Mouse (Mus musculus) kidney, postnatal 0 days (tissue): ENCODE measurements around the gene Plxna1. TPM values are rescaled to one million over a fixed set of nuclear protein-coding genes. Genes with fewer than 3 reads are reported as not detected.

Experiments
- ATAC-seq: fragments of 200-750 bp; cut with Nextera tagmentation; replicated peaks from 2 replicates; pipeline ENCODE4 v1.8.0; 2017; ENCODE audit warnings: low read depth, moderate number of reproducible peaks, moderate TSS enrichment, moderate library complexity; ENCODE audit not compliant: low FRiP score
- DNase-seq: peaks from one replicate; pipeline ENCODE4 v3.0.0-alpha.2; 2016; ENCODE audit warnings: low spot score
- H3K27ac ChIP-seq: fragments of 300-500 bp; sonication (generic); 2 replicates; pipeline ENCODE4 v1.5.1; 2014; ENCODE audit warnings: mild to moderate bottlenecking
- H3K27me3 ChIP-seq: fragments of 300-500 bp; sonication (generic); 2 replicates; pipeline ENCODE4 v1.6.1; 2014; ENCODE audit warnings: low read length, mixed read lengths; ENCODE audit not compliant: insufficient read depth
- H3K36me3 ChIP-seq: fragments of 300-500 bp; sonication (generic); 2 replicates; pipeline ENCODE4 v1.6.1; 2014; ENCODE audit warnings: low read length, mixed read lengths; ENCODE audit not compliant: insufficient read depth
- H3K4me1 ChIP-seq: fragments of 300-500 bp; sonication (generic); replicated peaks from 2 replicates; pipeline ENCODE4 v1.6.1; 2014; ENCODE audit warnings: antibody characterized with exemption, low read length, mixed read lengths; ENCODE audit not compliant: insufficient read depth
- H3K4me2 ChIP-seq: fragments of 300-500 bp; sonication (generic); 2 replicates; pipeline ENCODE4 v1.6.1; 2014; ENCODE audit warnings: mild to moderate bottlenecking, low read length, moderate library complexity, mixed read lengths
- H3K4me3 ChIP-seq: fragments of 300-500 bp; sonication (generic); replicated peaks from 2 replicates; pipeline ENCODE4 v1.5.1; 2014; ENCODE audit warnings: low read depth, low read length
- H3K9ac ChIP-seq: fragments of 300-500 bp; sonication (generic); 2 replicates; pipeline ENCODE4 v1.6.1; 2014; ENCODE audit warnings: low read depth, low read length
- H3K9me3 ChIP-seq: fragments of 300-500 bp; sonication (generic); replicated peaks from 2 replicates; pipeline ENCODE4 v1.6.1; 2016; ENCODE audit warnings: low read length, inconsistent platforms, mixed read lengths
- CTCF ChIP-seq: IDR thresholded peaks from 2 replicates; pipeline ENCODE4 v1.5.1; 2016; ENCODE audit warnings: antibody characterized with exemption, low read depth, mild to moderate bottlenecking, moderate library complexity
- WGBS: fragments of 180-500 bp; shearing (Covaris S2); extraction: QIAGEN DNeasy Blood & Tissue Kit; methylation state at CpG from one replicate; pipeline ENCODE4 v1.1.7; 2014; 5-methylcytosine and 5-hydroxymethylcytosine counted together
- polyA plus RNA-seq: library from polyadenylated mRNA; unstranded; fragments of >200 nt; fragmentation: Nextera tagmentation; extraction: Ambion mirVana; gene quantifications from 2 replicates; pipeline ENCODE4 v1.2.1, GENCODE M21; 2015

Plxna1 gene
- polyA plus RNA-seq, 1 experiment from 2014 or later, result 16.9 TPM

GRCm38 (mm10) chr6:89355661-89356060, 6.8 kb downstream of the Plxna1 start:
- DNase-seq (no peak), ATAC-seq (no peak)
- no peak for TF ChIP-seq CTCF
- Histone ChIP-seq H3K9ac (no peak overlapping the region), H3K4me3 (no peak overlapping the region), H3K4me2 (no peak overlapping the region), H3K36me3 (peaks cover 9% of the 10 kb centered on the region; the same call in 1 of the 2 replicates), H3K9me3 (no peaks in the 10 kb centered on the region), H3K27me3 (no peaks in the 10 kb centered on the region), H3K27ac (no peak overlapping the region), H3K4me1 (peaks cover 48% of the 10 kb centered on the region)
- 73% methylated on average over 7 of the region's 7 CpGs for WGBS

- peaks cover 9% of the 10 kb centered on the region; the same call in 1 of the 2 replicates for H3K36me3 ChIP-seq
- 74% methylated on average over 12 of the region's 12 CpGs for WGBS
- DNase-seq, result no peak
- no peaks in the 10 kb centered on the region for H3K27me3 ChIP-seq
- no peak for ATAC-seq
- peak; percentile 10; the same call in 1 of the 2 replicates for TF ChIP-seq CTCF
- H3K9ac ChIP-seq, result no peak overlapping the region
- H3K4me1 ChIP-seq, result peaks cover 40% of the 10 kb centered on the region
- H3K9me3 ChIP-seq, result no peaks in the 10 kb centered on the region
- H3K27ac ChIP-seq, result no peak overlapping the region
- H3K4me3 ChIP-seq, result no peak overlapping the region
- no peak overlapping the region for H3K4me2 ChIP-seq
Measured at GRCm38 (mm10) chr6:89354726-89355125, 7.7 kb downstream of the Plxna1 start.

GRCm38 (mm10) chr6:89354076-89354475, 8.3 kb downstream of the Plxna1 start:
- no peaks in the 10 kb centered on the region for H3K27me3 ChIP-seq
- no peak overlapping the region for H3K4me3 ChIP-seq
- no peak overlapping the region for H3K4me2 ChIP-seq
- peaks cover 9% of the 10 kb centered on the region; the same call in 1 of the 2 replicates for H3K36me3 ChIP-seq
- no peak overlapping the region for H3K9ac ChIP-seq
- 64% methylated on average over 5 of the region's 5 CpGs for WGBS
- no peak for TF ChIP-seq CTCF
- H3K4me1 ChIP-seq, result peaks cover 33% of the 10 kb centered on the region
- peak overlapping the region; percentile 76; the same call in 1 of the 2 replicates for H3K27ac ChIP-seq
- DNase-seq (no peak), ATAC-seq (no peak)
- no peaks in the 10 kb centered on the region for H3K9me3 ChIP-seq

DNA sequence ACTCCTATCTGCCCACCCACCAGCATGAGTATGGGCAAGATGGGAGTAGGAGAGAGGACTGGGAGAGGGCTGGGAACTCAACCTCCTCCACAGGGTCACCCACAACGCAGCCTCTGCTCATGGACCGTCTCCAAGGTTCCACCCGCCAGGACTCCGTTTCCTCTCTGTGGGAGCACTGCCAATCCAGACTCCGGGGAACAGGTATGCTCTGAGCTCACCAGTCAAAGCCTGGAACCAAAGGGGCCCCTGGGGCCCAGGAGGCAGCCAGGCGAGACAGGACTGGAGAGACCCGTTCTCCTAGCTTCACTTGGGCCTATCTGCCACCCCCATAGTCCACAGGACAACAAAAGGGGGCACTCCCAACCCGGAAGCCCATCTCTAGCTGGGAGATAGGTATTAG, 9.3 kb downstream of the Plxna1 start:
- H3K9me3 ChIP-seq, result no peaks in the 10 kb centered on the region
- H3K4me3 ChIP-seq, result no peak overlapping the region
- no peak for ATAC-seq
- H3K27me3 ChIP-seq, result no peaks in the 10 kb centered on the region
- H3K9ac ChIP-seq, result no peak overlapping the region
- no peak for DNase-seq
- peak overlapping the region; percentile 76 for H3K27ac ChIP-seq
- peaks cover 9% of the 10 kb centered on the region; the same call in 1 of the 2 replicates for H3K36me3 ChIP-seq
- H3K4me1 ChIP-seq, result peaks cover 30% of the 10 kb centered on the region
- H3K4me2 ChIP-seq, result no peak overlapping the region
- 43% methylated on average over 8 of the region's 8 CpGs for WGBS
- no peak for TF ChIP-seq CTCF

DNA sequence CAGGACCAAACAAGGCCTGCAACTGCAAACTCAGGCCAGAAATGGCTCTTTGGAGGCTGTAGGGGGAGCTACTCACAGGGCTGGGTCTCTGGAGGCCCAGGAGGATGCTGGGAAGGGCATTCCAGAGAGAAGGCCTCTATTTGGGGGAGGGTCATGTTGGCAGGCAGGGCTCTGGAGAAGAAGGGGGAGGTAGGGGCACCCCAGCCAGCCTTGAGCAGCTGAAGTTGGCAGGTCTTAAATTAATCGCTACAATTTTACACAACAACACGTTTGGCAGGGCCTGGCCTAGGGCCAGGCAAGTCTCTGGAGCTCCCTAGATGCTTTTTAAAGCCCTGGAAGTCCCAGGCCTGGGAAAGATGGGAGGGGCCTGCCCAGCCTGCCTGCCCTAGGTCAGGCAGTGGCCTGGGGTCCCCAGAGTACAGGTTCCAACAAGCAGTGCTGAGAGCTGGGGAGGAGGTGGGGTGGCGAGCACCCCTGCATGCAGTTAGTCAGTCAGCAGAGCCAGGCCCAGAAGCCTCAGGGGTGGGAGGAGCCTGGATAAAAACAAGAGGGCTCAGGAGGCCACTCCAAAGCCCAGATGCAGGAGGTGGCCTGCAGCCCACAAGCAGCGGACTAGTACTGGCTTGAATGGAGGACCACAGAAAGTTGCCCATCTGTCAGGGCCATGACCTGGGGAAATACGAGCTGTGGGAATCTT, 10.8 kb downstream of the Plxna1 start:
- H3K4me1 ChIP-seq, result peaks cover 30% of the 10 kb centered on the region
- H3K9me3 ChIP-seq, result no peaks in the 10 kb centered on the region
- 20% methylated on average over 5 of the region's 5 CpGs for WGBS
- H3K36me3 ChIP-seq, result peaks cover 13% of the 10 kb centered on the region; the same call in 1 of the 2 replicates
- H3K9ac ChIP-seq, result peak overlapping the region; percentile 35
- H3K27ac ChIP-seq, result peak overlapping the region; percentile 86
- peak; percentile 64 for TF ChIP-seq CTCF
- ATAC-seq (peak; percentile 62; the same call in 1 of the 2 replicates), DNase-seq (peak; percentile 64)
- no peaks in the 10 kb centered on the region for H3K27me3 ChIP-seq
- no peak overlapping the region for H3K4me2 ChIP-seq
- no peak overlapping the region for H3K4me3 ChIP-seq

DNA sequence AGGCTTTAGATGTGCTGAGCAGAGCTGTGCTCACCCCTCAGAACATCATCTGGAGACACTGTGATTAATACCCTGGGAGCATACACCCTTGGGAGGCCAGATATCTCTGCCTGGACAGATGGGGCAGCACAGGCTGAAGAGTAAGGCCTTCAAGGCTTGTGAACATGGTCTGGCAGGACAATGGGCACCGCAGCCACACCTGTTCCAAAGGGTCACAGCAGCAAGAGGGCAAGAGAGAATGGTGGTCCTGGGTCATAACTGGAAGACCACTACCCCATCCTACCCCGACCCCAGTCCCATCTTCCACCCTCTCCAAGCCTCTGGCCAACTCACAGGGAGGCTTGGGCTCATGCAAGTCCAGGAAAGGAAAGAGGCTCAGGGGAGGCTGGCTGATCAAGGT, 11.9 kb downstream of the Plxna1 start:
- H3K4me2 ChIP-seq, result no peak overlapping the region
- H3K4me3 ChIP-seq, result no peak overlapping the region
- 95% methylated on average over 2 of the region's 2 CpGs for WGBS
- H3K27me3 ChIP-seq, result no peaks in the 10 kb centered on the region
- H3K9ac ChIP-seq, result 0 out of 2 replicates have a peak overlapping the region, but pooled peaks have one; percentile 5
- peak overlapping the region; percentile 86 for H3K27ac ChIP-seq
- TF ChIP-seq CTCF, result no peak
- H3K9me3 ChIP-seq, result no peaks in the 10 kb centered on the region
- ATAC-seq (no peak), DNase-seq (no peak)
- peaks cover 13% of the 10 kb centered on the region; the same call in 1 of the 2 replicates for H3K36me3 ChIP-seq
- peaks cover 34% of the 10 kb centered on the region for H3K4me1 ChIP-seq
